Mouse (Mus musculus) liver, embryonic 16.5 days (tissue): ENCODE measurements around the gene 2300002M23Rik. TPM values are rescaled to one million over a fixed set of nuclear protein-coding genes. Genes with fewer than 3 reads are reported as not detected.

Source experiments
- ATAC-seq: fragments of 200-750 bp; cut with Nextera tagmentation; 2 replicates; pipeline ENCODE4 v1.8.0; 2017; ENCODE audit warnings: low read depth, mild to moderate bottlenecking, moderate number of reproducible peaks, moderate library complexity
- H3K27ac ChIP-seq: fragments of 300-500 bp; sonication (generic); 2 replicates; pipeline ENCODE4 v1.5.1; 2014; ENCODE audit warnings: mild to moderate bottlenecking, low read length
- H3K27me3 ChIP-seq: fragments of 300-500 bp; sonication (generic); 2 replicates; pipeline ENCODE4 v1.6.1; 2014; ENCODE audit warnings: low read depth, low read length, mixed read lengths; ENCODE audit not compliant: control insufficient read depth, insufficient read depth
- H3K36me3 ChIP-seq: fragments of 300-500 bp; sonication (generic); 2 replicates; pipeline ENCODE4 v1.6.1; 2014; ENCODE audit warnings: mild to moderate bottlenecking; ENCODE audit not compliant: control insufficient read depth, insufficient read depth
- H3K4me1 ChIP-seq: fragments of 300-500 bp; sonication (generic); 2 replicates; pipeline ENCODE4 v1.6.1; 2014; ENCODE audit warnings: low read depth, low read length, mixed read lengths; ENCODE audit not compliant: control insufficient read depth
- H3K4me2 ChIP-seq: fragments of 300-500 bp; sonication (generic); 2 replicates; pipeline ENCODE4 v1.6.1; 2014; ENCODE audit warnings: low read depth, low read length, mixed read lengths
- H3K4me3 ChIP-seq: fragments of 300-500 bp; sonication (generic); 2 replicates; pipeline ENCODE4 v1.5.1; 2014; ENCODE audit warnings: low read depth, mild to moderate bottlenecking, low read length
- H3K9ac ChIP-seq: fragments of 300-500 bp; sonication (generic); 2 replicates; pipeline ENCODE4 v1.6.1; 2014; ENCODE audit warnings: low read depth, low read length
- H3K9me3 ChIP-seq: fragments of 300-500 bp; sonication (generic); replicated peaks from 2 replicates; pipeline ENCODE4 v1.6.1; 2016; ENCODE audit warnings: low read length; ENCODE audit not compliant: control insufficient read depth
- WGBS: fragments of 180-500 bp; shearing (Covaris S2); extraction: QIAGEN DNeasy Blood & Tissue Kit; methylation state at CpG from one replicate; pipeline ENCODE4 v1.1.7; 2014; ENCODE audit not compliant: insufficient replicate concordance; 5-methylcytosine and 5-hydroxymethylcytosine counted together
- polyA plus RNA-seq: library from polyadenylated mRNA; unstranded; fragments of >200 nt; fragmentation: Nextera tagmentation; extraction: Ambion mirVana; gene quantifications from 2 replicates; pipeline ENCODE4 v1.2.1, GENCODE M21; 2015

2300002M23Rik gene
- polyA plus RNA-seq, 1 experiment from 2014 or later, result not detected

DNA sequence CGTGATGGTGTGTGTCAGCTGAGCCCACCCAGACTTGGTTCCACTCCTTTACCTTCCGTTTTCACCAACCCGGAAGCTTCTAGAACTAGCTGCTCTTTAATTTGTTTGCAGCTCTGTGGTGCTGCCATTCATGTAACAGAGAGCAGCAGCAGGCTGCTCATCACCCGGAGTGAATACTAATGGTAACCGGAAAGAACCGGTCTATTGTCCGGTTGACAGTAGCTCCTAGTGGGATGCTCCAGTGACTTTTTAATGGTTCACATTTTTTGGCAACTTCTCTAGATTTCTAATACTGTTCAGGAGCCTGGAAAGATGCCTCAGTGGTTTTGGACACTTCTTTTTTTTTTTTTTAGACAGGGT is 23.9 kb downstream of the 2300002M23Rik start:
- ATAC-seq, result no peak
- 87% methylated on average over 7 of the region's 7 CpGs for WGBS

DNA sequence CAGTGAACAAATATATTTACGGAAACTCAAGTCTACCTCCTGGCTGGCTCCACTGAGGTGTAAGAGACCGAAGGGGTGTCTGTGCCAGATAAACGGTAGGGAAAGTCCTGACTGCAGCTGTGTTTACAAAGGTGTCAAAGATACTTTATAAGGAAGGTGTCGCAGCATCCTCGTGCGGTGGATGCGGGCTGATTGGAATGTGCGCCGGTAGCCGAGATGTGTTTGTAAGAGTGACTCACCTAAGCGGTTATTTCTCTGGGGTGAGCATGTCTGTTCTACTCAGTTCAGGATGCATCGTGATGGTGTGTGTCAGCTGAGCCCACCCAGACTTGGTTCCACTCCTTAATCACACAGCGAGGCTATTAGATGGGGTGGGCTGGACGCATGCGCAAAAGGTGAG is 24.5 kb downstream of the 2300002M23Rik start:
- H3K4me1 ChIP-seq, result no peaks in the 10 kb centered on the region
- no peak for ATAC-seq
- WGBS, result 84% methylated on average over 15 of the region's 15 CpGs
- no peaks in the 10 kb centered on the region for H3K9me3 ChIP-seq
- H3K9ac ChIP-seq, result no peak overlapping the region
- H3K27me3 ChIP-seq, result no peaks in the 10 kb centered on the region
- no peak overlapping the region for H3K4me2 ChIP-seq
- no peak overlapping the region for H3K4me3 ChIP-seq
- no peaks in the 10 kb centered on the region for H3K36me3 ChIP-seq
- no peak overlapping the region for H3K27ac ChIP-seq

More for the DNA sequence above, 23.9 kb downstream of the 2300002M23Rik start:
- Histone ChIP-seq H3K27ac (no peak overlapping the region), H3K4me2 (no peak overlapping the region), H3K9ac (no peak overlapping the region), H3K9me3 (no peaks in the 10 kb centered on the region), H3K4me3 (no peak overlapping the region), H3K27me3 (no peaks in the 10 kb centered on the region), H3K4me1 (no peaks in the 10 kb centered on the region), H3K36me3 (no peaks in the 10 kb centered on the region)

GRCm38 (mm10) chr17:35592131-35592530 is 24.9 kb downstream of the 2300002M23Rik start:
- no peak overlapping the region for H3K9ac ChIP-seq
- no peak overlapping the region for H3K4me3 ChIP-seq
- H3K9me3 ChIP-seq, result no peaks in the 10 kb centered on the region
- no peaks in the 10 kb centered on the region for H3K27me3 ChIP-seq
- H3K27ac ChIP-seq, result no peak overlapping the region
- H3K36me3 ChIP-seq, result no peaks in the 10 kb centered on the region
- WGBS, result 72% methylated on average over 9 of the region's 9 CpGs
- no peak for ATAC-seq
- no peaks in the 10 kb centered on the region for H3K4me1 ChIP-seq
- no peak overlapping the region for H3K4me2 ChIP-seq

DNA sequence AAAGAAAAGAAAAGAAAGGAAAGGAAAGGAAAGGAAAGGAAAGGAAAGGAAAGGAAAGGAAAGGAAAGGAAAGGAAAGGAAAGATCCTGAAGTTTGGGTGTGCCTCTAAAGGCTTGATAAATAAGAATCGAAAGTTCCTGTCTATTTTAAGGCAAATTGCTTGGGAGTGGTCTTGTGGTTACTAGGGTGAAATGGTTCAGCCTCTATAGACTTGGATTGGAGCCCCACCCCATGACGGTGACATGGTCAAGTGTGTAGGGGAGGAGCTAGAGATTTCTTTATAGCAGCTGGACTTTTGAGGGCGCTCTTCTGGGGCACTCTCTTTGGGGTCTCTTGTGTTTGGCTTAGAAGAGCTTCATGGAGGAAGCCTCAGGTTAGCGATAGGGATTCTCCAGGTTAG is 26.5 kb downstream of the 2300002M23Rik start:
- Histone ChIP-seq H3K27ac (no peak overlapping the region), H3K36me3 (no peaks in the 10 kb centered on the region), H3K27me3 (no peaks in the 10 kb centered on the region), H3K4me2 (no peak overlapping the region), H3K9me3 (no peaks in the 10 kb centered on the region), H3K9ac (no peak overlapping the region), H3K4me1 (no peaks in the 10 kb centered on the region), H3K4me3 (no peak overlapping the region)
- 20% methylated on average over 4 of the region's 4 CpGs for WGBS
- ATAC-seq, result no peak

- Histone ChIP-seq H3K36me3 (no peaks in the 10 kb centered on the region), H3K27ac (no peak overlapping the region), H3K4me1 (no peaks in the 10 kb centered on the region), H3K4me2 (no peak overlapping the region), H3K9me3 (no peaks in the 10 kb centered on the region), H3K27me3 (no peaks in the 10 kb centered on the region), H3K4me3 (no peak overlapping the region), H3K9ac (no peak overlapping the region)
- ATAC-seq, result no peak
- 60% methylated on average over 7 of the region's 7 CpGs for WGBS
These were observed 27.2 kb downstream of the 2300002M23Rik start for GRCm38 (mm10) chr17:35594456-35594855.

DNA sequence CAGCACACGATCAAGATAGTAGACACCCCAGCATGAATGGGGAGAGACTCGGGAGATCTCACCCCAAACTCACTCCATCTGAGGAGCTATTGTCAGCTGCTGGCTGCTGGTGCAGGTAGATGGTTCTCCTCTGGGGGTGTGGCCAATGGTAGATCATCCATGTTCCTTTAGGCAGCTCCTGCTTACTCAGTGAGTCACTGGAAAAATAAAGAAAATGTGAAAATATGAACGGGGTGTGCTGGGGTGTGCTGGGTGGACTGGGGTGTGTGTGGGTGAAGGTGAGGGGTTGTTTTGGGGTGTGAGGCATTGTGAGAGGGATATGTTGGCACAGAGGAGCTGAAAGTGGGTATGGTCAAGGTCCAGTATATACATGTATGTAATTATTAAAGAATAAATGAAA is 30.1 kb downstream of the 2300002M23Rik start:
- H3K4me1 ChIP-seq, result no peaks in the 10 kb centered on the region
- H3K27me3 ChIP-seq, result no peaks in the 10 kb centered on the region
- H3K27ac ChIP-seq, result no peak overlapping the region
- H3K9ac ChIP-seq, result no peak overlapping the region
- no peak for ATAC-seq
- no peak overlapping the region for H3K4me2 ChIP-seq
- 73% methylated on average over 3 of the region's 3 CpGs for WGBS
- H3K36me3 ChIP-seq, result no peaks in the 10 kb centered on the region
- no peak overlapping the region for H3K4me3 ChIP-seq
- H3K9me3 ChIP-seq, result no peaks in the 10 kb centered on the region

DNA sequence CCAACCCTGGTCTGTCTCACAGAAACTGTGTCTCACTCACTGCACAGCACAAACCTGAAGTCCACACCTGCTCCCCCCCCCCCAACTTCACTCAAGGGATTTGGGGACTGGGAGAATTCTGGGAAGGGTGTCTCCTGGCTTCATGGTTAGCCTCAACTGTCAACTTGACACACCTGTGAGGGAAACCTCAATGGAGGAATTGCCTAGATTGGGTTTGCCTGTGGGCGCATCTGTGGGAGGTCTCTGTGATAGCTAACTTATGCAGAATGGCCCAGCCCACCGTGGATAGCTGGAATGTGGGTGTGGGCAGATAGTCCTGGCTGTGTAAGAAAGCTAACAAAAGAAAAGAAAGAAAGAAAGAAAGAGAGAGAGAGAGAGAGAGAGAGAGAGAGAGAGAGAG is 34.0 kb downstream of the 2300002M23Rik start, which contains the start of gene Sfta2:
Gene Sfta2 (plus strand): TSS at position 301 of the 400 bp plus-strand sequence.
- no peaks in the 10 kb centered on the region for H3K4me1 ChIP-seq
- H3K36me3 ChIP-seq, result no peaks in the 10 kb centered on the region
- no peak within 1 kb of the TSS for H3K4me2 ChIP-seq
- H3K9me3 ChIP-seq, result no peaks in the 10 kb centered on the region
- H3K27me3 ChIP-seq, result no peaks in the 10 kb centered on the region
- H3K4me3 ChIP-seq, result no peak within 1 kb of the TSS
- H3K27ac ChIP-seq, result no peak within 1 kb of the TSS
- H3K9ac ChIP-seq, result no peak within 1 kb of the TSS
- no peak for ATAC-seq
- 52% methylated on average over 2 of the region's 2 CpGs for WGBS

DNA sequence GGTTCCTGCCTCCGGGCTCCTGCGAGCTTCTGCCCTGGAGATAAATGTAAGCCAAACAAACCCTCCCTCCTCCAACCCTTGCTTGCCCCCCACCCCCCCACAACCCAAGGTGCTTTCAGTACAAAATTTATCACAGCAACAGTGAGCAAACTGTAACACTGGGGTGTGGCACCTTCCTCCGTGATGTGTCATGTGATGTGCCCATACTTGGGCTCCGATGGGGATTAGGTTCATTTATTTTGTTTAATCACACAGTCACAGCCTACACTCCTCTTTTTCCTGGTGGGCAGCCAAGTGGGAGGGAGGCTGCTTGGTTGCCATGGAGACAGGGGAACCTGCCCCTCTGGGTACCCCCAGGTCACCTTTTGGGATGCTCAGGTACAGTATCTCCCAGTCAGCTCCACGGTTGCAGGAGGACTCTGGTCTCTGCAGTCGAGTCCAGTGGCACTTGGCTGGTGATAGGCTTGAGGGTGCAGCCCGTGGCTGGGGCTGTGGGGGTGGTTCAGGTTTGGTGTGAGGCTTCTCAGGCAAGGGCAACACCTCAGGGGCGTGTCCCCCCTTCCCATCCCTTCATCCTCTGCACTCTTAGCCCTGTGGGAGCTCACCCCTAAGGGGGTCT is 34.6 kb downstream of the 2300002M23Rik start:
- Histone ChIP-seq H3K4me1 (no peaks in the 10 kb centered on the region), H3K9ac (no peak overlapping the region), H3K36me3 (no peaks in the 10 kb centered on the region), H3K4me3 (no peak overlapping the region), H3K27me3 (no peaks in the 10 kb centered on the region), H3K4me2 (no peak overlapping the region), H3K27ac (no peak overlapping the region), H3K9me3 (no peaks in the 10 kb centered on the region)
- ATAC-seq, result no peak
- whole genome bisulfite sequencing, result 39% methylated on average over 8 of the region's 8 CpGs

DNA sequence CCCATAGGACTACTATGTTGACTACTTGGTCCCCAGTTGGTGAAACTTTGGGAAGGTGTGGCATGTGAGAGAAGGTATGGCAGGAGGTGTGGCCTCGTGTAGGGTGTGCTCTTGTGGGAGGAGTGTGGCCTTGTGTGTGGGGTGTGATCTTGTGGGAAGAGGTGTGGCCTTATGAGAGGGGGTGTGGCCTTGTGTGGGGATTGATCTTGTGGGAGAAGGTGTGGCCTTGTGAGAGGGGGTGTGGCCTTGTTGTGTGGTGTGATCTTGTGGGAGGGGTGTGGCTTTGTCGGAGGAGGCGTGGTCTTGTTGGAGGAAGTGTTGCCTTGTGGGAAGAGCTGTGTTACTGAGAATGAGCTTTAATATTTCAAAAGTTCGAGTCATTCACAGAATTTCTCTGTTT is 49.9 kb downstream of the 2300002M23Rik start:
- Histone ChIP-seq H3K4me1 (no peaks in the 10 kb centered on the region), H3K4me2 (no peak overlapping the region), H3K27ac (no peak overlapping the region), H3K9me3 (no peaks in the 10 kb centered on the region), H3K36me3 (no peaks in the 10 kb centered on the region), H3K27me3 (no peaks in the 10 kb centered on the region), H3K9ac (no peak overlapping the region), H3K4me3 (no peak overlapping the region)
- 56% methylated on average over 4 of the region's 4 CpGs for WGBS
- ATAC-seq, result no peak
